Mouse (Mus musculus) skeletal muscle tissue, adult 2 months (tissue): ENCODE data around the gene Hecw1.

Experiments
- DNase-seq: peaks from one replicate; pipeline ENCODE4 v3.0.0-alpha.2; 2012; ENCODE audit warnings: low read depth, low spot score

Gene Hecw1

GRCm38 (mm10) chr13:14522906-14523269 is at the start of gene Hecw1:
Gene Hecw1 (minus strand): TSS chr13:14523228.
- no peak for DNase-seq

- no peak for DNase-seq
Observed at GRCm38 (mm10) chr13:14561336-14561735, 38.3 kb upstream of the Hecw1 start.

DNA sequence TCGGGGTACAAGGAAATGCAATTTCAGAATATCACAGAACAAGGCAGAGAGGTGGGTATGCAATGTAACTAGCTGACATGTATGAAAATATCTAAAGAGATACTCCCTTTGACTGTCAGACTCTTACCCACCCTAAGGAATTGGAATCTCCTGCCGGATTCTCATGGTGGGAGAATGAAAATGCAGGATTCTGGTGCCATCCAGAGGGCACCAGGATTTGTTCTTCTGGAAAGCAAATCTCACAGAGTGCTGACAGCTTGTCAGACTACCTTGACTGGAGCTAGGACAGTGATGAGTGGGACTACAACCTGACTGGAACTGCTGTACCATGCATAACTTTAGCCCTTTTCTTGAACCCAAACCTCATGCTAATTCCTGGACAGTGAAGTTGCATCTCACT is 29.6 kb upstream of the Hecw1 start:
- DNase-seq = no peak

DNA sequence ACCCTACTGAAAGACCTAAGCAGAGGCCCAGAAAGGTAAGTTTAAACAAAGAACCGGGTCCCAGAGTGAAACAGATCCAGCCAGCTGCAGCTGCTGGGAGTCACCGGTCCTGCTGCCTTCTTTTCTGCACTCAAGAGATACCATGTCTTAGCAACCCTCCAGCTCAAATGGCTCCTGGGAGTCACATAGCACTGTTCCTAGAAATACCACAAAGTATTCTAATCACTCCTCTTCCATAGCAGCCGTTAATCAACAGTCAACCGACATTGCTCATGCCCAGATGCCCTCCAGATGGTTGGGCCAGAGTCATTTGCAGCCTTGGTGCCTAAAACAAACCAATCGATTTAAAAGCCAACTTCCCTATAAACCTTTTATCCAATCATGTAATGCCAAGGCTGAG is 19.8 kb upstream of the Hecw1 start:
- no peak for DNase-seq

DNA sequence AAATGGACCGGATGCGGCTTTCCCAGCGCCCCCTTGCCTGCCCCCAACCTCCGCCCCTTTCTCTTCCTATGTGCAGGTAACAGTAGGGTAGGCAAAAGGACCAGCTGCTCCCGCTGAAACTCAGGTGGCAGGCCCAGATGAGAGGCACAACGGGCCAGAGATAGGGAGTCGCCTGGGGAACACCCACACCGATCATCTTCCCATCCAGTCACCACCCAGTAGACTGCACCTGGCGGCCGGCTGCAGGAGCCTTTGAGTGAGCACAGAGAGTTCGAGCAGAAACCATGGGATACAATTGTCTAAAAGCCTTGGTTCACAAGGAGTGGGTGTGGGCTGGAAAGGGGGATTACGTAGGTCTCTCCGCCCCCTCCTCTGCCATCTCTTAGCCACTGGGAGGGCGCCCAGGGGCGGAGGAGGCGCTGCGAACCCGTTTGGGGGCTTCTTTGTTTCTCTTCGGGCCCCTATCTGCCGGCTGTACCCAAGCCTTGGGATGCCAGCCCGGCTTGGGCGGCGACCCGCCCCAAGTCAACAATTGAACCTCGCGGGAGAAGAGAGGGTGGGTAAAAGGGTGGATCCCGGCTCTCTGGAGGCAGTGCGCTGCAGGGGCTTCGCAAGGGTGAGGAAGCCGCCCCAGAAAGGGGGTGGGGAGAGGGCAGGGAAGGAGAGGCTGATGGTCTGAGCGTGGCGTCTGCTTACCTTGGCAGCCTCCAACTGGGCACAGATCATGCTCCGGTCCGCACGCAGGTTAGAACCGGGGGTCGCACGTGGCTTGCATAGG is 711 bp downstream of the Hecw1 start:
- DNase-seq = no peak

- no peak for DNase-seq
Observed at GRCm38 (mm10) chr13:14521746-14522127, 1.3 kb downstream of the Hecw1 start.

DNA sequence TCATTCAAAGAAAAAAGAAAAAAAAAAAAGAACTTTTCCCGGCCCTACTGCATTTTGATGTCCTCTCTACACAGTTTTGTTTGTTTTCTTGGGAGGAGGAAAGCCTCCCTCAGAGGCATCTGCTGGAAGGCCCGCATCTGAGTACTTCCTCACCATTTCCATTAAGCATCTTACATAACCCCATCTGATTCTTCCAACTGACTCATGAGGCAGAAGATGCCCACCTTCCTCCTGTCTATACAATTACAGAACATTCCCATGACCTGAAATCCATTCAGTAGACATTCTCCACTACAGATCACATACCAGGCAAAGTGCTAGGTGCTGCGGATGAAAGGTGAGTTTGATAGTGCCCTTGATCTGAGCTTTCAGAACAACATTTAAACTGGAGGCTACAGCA is 3.4 kb downstream of the Hecw1 start:
- no peak for DNase-seq

GRCm38 (mm10) chr13:14517478-14517877 is 5.5 kb downstream of the Hecw1 start:
- DNase-seq = no peak

DNA sequence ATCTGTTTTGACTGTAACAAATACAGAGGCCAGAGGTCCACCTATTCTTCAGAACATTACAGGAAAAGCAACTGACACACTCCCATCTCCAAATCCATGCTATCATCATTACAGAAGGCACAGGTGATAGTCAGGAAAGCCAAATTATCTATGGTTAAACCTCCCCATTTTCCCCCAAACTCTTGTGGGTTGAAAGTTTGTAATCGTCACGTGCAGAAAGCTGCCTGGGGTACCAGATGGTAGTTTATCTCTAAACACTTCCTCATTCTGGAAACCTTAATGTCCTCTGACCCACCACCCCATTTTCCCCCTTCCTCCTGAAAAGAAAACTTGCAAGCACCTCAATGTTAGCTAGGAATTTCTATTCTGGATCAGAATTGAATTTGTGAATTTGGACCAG is 7.9 kb downstream of the Hecw1 start:
- no peak for DNase-seq

DNA sequence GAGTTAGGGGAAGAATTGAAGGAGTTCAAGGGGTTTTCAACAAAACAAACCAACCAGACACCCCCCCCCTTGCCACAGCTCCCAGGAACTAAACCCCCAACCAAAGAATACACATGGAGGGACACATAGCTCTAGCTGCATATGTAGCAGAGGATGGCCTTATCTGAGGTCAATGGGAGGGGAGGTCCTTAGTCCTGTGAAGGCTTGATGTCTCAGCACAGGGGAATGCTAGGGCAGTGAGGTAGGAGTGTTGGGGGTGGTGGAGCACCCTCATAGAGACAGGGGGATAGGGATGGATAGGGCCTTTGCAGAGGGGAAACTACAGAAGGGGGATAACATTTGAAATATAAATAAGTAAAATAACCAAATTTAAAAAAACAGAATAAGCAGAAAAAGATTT is 9.1 kb downstream of the Hecw1 start:
- DNase-seq = no peak

- DNase-seq = no peak
Observed at GRCm38 (mm10) chr13:14506765-14507164, 16.3 kb downstream of the Hecw1 start.

GRCm38 (mm10) chr13:14500251-14500650 is 22.8 kb downstream of the Hecw1 start:
- DNase-seq = no peak

DNA sequence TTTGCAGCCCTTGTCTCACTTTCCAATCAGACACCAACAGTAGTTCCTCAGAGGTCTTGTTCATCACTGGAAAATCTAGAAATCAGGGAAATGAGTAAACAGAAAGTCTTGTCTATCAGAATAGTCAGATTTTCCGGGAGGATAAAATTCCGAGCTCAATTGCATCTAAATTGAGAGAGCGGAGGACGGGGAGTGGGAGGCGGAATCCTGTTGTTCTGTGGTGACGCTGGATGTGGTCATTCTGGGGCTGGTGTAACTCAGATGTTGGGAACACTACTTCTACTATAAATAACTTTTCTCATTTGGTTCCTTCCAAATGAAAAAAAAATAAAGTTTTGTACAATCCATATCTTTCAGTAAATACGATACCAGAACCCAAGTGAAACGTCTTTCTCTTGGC is 24.2 kb downstream of the Hecw1 start:
- no peak for DNase-seq

GRCm38 (mm10) chr13:14496954-14497353 is 26.1 kb downstream of the Hecw1 start:
- no peak for DNase-seq

GRCm38 (mm10) chr13:14487812-14488211 is 35.2 kb downstream of the Hecw1 start:
- DNase-seq = no peak

DNA sequence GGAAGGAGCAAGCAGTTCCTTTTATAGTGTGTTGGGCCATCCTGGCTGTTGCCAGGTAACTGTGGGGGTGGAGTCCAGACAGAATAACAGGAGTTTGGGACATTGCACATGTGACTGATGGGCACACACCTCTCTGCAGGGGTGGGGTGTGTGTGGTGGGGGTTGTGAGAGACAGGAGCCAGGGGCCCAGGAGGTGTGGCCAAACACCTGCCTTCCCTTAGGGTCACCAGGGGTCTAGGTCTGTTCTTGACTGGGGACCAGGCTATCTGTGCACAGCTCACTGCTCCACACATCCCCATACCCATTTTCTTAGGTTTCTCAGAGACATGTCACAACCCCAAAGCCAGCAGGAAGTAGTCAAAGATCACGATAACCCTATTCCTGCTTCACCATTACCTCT is 51.9 kb downstream of the Hecw1 start:
- DNase-seq = no peak

DNA sequence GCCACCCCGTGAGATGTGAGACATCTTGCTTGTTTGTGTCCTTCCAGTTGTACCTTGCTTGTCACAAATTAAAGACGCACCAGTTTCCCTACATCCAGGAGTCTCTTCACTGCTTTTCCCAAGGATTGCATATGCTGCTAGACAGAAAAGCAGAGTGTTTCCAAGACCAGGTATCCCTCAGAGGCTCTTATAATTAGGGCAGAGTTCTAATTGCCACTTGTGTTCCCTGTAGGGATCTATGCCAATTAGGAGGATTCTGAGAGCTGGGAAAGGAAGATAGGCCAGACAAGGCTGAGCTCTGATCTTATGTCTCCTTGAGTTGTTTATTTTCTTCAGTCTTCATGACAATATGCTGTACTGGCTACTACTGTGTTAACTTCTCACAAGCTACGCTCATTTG is 55.5 kb downstream of the Hecw1 start:
- DNase-seq = no peak

DNA sequence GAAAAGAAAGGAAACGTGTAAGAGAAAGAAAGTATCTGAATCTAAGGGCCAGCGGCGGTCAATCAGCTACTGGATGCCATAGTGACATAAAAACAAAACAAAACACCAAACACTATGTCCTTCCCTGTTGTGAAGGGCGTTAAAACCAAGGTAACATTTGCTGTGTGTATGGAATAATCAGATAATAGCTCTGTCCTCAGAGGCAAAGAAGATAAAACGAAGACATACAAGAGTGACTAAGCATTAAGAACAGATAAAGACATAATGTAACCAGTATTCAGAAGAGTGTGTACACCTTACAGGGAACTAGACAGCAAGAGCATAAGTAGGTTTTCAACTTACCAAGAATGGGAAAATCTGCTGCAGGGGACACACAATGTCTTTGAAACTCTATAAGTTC is 62.0 kb downstream of the Hecw1 start:
- DNase-seq = no peak

DNA sequence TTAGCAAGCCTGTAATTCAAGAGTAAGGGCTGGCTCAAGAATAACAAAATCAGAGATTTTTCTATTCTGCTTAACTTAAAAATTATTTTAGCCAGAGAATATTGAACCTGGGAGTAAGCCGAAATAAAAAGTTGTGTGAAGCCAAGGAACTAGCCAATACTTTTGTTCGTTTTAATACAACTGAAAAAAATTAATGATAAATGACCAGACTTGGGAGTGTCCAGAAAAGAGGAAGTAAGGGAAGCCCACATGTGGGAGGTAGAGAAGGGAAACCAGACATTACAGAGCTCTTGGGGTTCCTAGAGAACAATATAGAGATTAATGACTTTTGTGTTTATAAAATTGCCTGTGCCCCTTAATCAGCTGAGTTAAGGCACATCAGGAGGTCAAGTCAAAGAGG is 66.0 kb downstream of the Hecw1 start:
- DNase-seq = no peak

DNA sequence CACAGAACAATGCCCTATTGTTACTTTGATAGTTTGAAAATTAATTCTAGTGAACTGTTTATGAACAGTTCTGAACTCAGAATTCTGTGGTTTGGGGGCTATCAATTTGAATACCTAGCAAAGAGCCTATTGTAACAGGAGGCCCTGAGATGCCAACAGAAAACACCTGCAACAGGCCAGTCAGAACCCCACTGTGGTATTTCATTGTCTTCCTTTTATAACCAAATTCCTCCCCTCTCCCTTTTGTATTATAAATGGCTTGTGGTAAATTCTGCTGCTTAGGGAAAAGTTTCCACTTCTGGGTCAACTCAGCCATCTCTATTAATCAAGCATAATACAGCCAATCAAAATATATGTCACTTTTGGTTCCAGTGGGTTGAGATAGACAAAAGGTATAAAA is 83.5 kb downstream of the Hecw1 start:
- no peak for DNase-seq

DNA sequence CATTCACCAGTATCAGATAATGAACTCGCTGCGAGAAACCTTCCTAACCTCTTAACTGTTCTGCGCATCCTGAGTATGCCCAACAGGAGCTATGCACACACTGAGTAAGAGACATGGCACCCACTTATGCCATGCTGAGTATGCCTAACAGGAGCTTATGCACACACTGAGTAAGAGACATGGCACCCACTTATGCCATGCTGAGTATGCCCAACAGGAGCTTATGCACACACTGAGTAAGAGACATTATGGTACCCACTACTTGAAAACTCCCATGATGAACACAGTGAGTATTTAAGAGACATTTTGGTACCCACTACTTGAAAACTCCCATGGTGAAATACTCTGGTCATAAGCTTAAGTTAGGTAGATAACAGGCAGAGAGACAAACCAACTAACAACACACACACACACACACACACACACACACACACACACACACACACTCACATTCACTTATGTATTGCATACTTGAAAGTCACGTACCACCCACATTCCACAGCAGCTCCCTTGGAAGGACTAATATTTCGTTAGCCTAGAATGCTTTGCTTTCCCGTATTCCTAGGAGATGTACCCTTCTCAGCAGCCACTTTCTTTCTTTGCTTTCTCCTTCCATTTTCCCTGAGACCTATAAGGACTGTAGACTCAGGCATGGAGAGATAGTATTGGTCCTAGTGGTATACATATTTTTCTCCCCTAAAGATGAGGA is 94.0 kb downstream of the Hecw1 start:
- no peak for DNase-seq

GRCm38 (mm10) chr13:14424836-14425235 is 98.2 kb downstream of the Hecw1 start:
- no peak for DNase-seq

GRCm38 (mm10) chr13:14413405-14413804 is 109.6 kb downstream of the Hecw1 start:
- DNase-seq = no peak
